In genomic region chr11:69981141-69981762, GRCm38 (mm10) we compare ENCODE assay signal across 8 mouse cellular contexts. TPM values are rescaled to one million over a fixed set of nuclear protein-coding genes. Genes with fewer than 3 reads are reported as not detected.
A peak's percentile ranks its signal among the peaks of the same experiment; 100 is the strongest.
DNase-seq lines count a peak whose midpoint lies in the region; ATAC-seq lines count a peak whose summit lies in the region.

Gene Ctdnep1 (plus strand): TSS chr11:69981156.

- ATAC-seq in lung, embryonic 15.5 days (ENCODE audit: borderline replicate concordance, extremely low read depth, low FRiP score, low TSS enrichment), result peak; percentile 46; the same call in 1 of the 2 replicates
- peak; percentile 39 for ATAC-seq in forebrain, embryonic 13.5 days
- no peak for ATAC-seq in hematopoietic stem cell, adult 5-6 weeks (replicated peaks in 1 of 2; ENCODE audit: insufficient read depth in 1 of 2, low FRiP score in 2 of 2, low TSS enrichment in 1 of 2, low read depth in 1 of 2, poor library complexity in 2 of 2, severe bottlenecking in 2 of 2)
- peak; percentile 29; the same call in 1 of the 2 replicates for ATAC-seq in limb, embryonic 13.5 days (ENCODE audit: low FRiP score, low read depth)
- peak; percentile 45 for ATAC-seq in neural tube, embryonic 12.5 days (ENCODE audit: low FRiP score, low read depth)

- no peak for DNase-seq in lung, postnatal 14 days
- peak; percentile 48 for DNase-seq in adrenal gland, adult 8-10 months
- no peak for DNase-seq in retina, embryonic 14.5 days (ENCODE audit: low spot score)

- peaks cover 32% of the 10 kb centered on the region for H3K4me1 ChIP-seq in lung, embryonic 15.5 days
- H3K4me1 ChIP-seq in forebrain, embryonic 13.5 days, result peaks cover 35% of the 10 kb centered on the region
- peaks cover 30% of the 10 kb centered on the region for H3K4me1 ChIP-seq in limb, embryonic 13.5 days
- peaks cover 27% of the 10 kb centered on the region for H3K4me1 ChIP-seq in neural tube, embryonic 12.5 days

- H3K4me2 ChIP-seq in lung, embryonic 15.5 days, result peak within 1 kb of the TSS; percentile 81
- peak within 1 kb of the TSS; percentile 85 for H3K4me2 ChIP-seq in forebrain, embryonic 13.5 days
- peak within 1 kb of the TSS; percentile 92 for H3K4me2 ChIP-seq in limb, embryonic 13.5 days (replicated peaks)
- peak within 1 kb of the TSS; percentile 92 for H3K4me2 ChIP-seq in neural tube, embryonic 12.5 days (replicated peaks)

- H3K9me3 ChIP-seq in lung, embryonic 15.5 days, result no peaks in the 10 kb centered on the region
- no peaks in the 10 kb centered on the region for H3K9me3 ChIP-seq in forebrain, embryonic 13.5 days (replicated peaks)
- H3K9me3 ChIP-seq in limb, embryonic 13.5 days, result no peaks in the 10 kb centered on the region
- no peaks in the 10 kb centered on the region for H3K9me3 ChIP-seq in neural tube, embryonic 12.5 days

- under 1% methylated on average over 41 of the region's 43 CpGs for WGBS in lung, embryonic 15.5 days
- WGBS in forebrain, embryonic 13.5 days, result under 1% methylated on average over 14 of the region's 43 CpGs
- WGBS in limb, embryonic 13.5 days, result under 1% methylated on average over 41 of the region's 43 CpGs
- under 1% methylated on average over 43 of the region's 43 CpGs for WGBS in neural tube, embryonic 12.5 days

- H3K27ac ChIP-seq in lung, embryonic 15.5 days, result peak within 1 kb of the TSS; percentile 100
- peak within 1 kb of the TSS; percentile 99 for H3K27ac ChIP-seq in forebrain, embryonic 13.5 days
- H3K27ac ChIP-seq in limb, embryonic 13.5 days, result peak within 1 kb of the TSS; percentile 98
- H3K27ac ChIP-seq in neural tube, embryonic 12.5 days, result peak within 1 kb of the TSS; percentile 96

- no peaks in the 10 kb centered on the region for H3K27me3 ChIP-seq in lung, embryonic 15.5 days
- no peaks in the 10 kb centered on the region for H3K27me3 ChIP-seq in forebrain, embryonic 13.5 days
- H3K27me3 ChIP-seq in limb, embryonic 13.5 days, result no peaks in the 10 kb centered on the region
- no peaks in the 10 kb centered on the region for H3K27me3 ChIP-seq in neural tube, embryonic 12.5 days (replicated peaks)

- peak within 1 kb of the TSS; percentile 98 for H3K4me3 ChIP-seq in lung, embryonic 15.5 days
- peak within 1 kb of the TSS; percentile 100 for H3K4me3 ChIP-seq in forebrain, embryonic 13.5 days
- peak within 1 kb of the TSS; percentile 99 for H3K4me3 ChIP-seq in limb, embryonic 13.5 days
- H3K4me3 ChIP-seq in neural tube, embryonic 12.5 days, result peak within 1 kb of the TSS; percentile 94

- H3K9ac ChIP-seq in lung, embryonic 15.5 days, result peak within 1 kb of the TSS; percentile 93
- peak within 1 kb of the TSS; percentile 99 for H3K9ac ChIP-seq in forebrain, embryonic 13.5 days
- peak within 1 kb of the TSS; percentile 100 for H3K9ac ChIP-seq in limb, embryonic 13.5 days
- peak within 1 kb of the TSS; percentile 95 for H3K9ac ChIP-seq in neural tube, embryonic 12.5 days

- H3K36me3 ChIP-seq in lung, embryonic 15.5 days, result peaks cover 46% of the 10 kb centered on the region
- H3K36me3 ChIP-seq in forebrain, embryonic 13.5 days (ENCODE audit: poor library complexity, severe bottlenecking), result peaks cover 47% of the 10 kb centered on the region
- H3K36me3 ChIP-seq in limb, embryonic 13.5 days, result peaks cover 50% of the 10 kb centered on the region
- H3K36me3 ChIP-seq in neural tube, embryonic 12.5 days, result peaks cover 25% of the 10 kb centered on the region

RNA-seq across cellular contexts. Expression of gene Ctdnep1, which starts in this region (rescaled TPM):
- 22.3 and 25.4 TPM in 2 replicates for polyA plus RNA-seq in lung, embryonic 15.5 days (2015; fragmentation: Nextera tagmentation; extraction: Ambion mirVana)
- 100 to 1,000 TPM; 109 to 125 (median 120) TPM for total RNA-seq in adrenal gland, adult 8-10 months (2022)
- polyA plus RNA-seq in forebrain, embryonic 13.5 days (2015; fragmentation: Nextera tagmentation; extraction: Ambion mirVana), result 21.1 and 24.3 TPM in 2 replicates
- 17.3 and 21.4 TPM in 2 replicates for total RNA-seq in hematopoietic stem cell, adult 5-6 weeks (2017)
- polyA plus RNA-seq in limb, embryonic 13.5 days (2015; fragmentation: Nextera tagmentation; extraction: Ambion mirVana), result 30.8 and 31.2 TPM in 2 replicates
- polyA plus RNA-seq in neural tube, embryonic 12.5 days (2016; fragmentation: Nextera tagmentation; extraction: Ambion mirVana), result 23.0 and 24.3 TPM in 2 replicates

Comparison
In these comparisons a context has a peak if more than half of its experiments do, and no peak if none do; other contexts are left out.
1. ATAC-seq: peak in lung, embryonic 15.5 days (single experiment), forebrain, embryonic 13.5 days (single experiment), limb, embryonic 13.5 days (single experiment) and neural tube, embryonic 12.5 days (single experiment); none in hematopoietic stem cell, adult 5-6 weeks (0 of 2).
2. Peak in every context shown above with its lines, with median percentiles within 50 percentile points of each other: H3K27ac ChIP-seq, H3K4me2 ChIP-seq, H3K4me3 ChIP-seq and H3K9ac ChIP-seq.